Mouse (Mus musculus) megakaryocyte, embryonic 14.5 days (primary cell): ENCODE results near the gene Cmya5.

Experiments
- FLI1 ChIP-seq: IDR thresholded peaks from 2 replicates; pipeline ENCODE4 v1.6.1; 2012; ENCODE audit warnings: low read length, inconsistent platforms, mixed read lengths
- GATA1 ChIP-seq: IDR thresholded peaks from 3 replicates; pipeline ENCODE4 v1.6.1; 2012; ENCODE audit warnings: mixed read lengths, low read length, inconsistent platforms, borderline replicate concordance

DNA sequence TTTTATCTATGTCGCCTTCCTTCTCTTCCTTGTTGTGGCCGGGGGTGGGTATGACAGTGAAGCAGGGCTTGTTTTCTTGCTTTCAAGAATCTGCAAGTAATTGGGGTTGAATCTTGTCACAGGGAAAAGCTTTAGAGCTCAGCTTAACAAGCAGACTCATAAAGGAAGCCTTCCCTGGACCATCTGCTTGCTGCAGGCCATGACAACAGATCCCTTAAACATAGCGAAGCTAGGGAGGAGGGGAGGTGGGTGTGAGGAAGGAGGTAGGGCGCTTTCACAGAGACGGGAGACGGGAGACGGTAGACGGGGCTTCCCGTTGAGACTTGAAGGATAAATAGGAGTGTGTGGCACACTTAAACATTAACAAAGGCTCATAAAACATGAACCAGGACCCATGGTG lies 144.7 kb downstream of the Cmya5 start:
- TF ChIP-seq GATA1 (no peak), FLI1 (no peak)
